16 mouse cellular contexts compared by ENCODE assay signal in genomic region chr14:116771671-116772070, GRCm38 (mm10).
"Had no signal": no experiment of that assay in that cellular context is flagged by ENCODE, and none has a peak within 500 bp of the region (broad histone marks: within the 10 kb centered on the region; RNA-seq: fewer than 3 reads in every experiment).

No protein-coding gene starts in this region.

- H3K27ac ChIP-seq: neural tube, embryonic 13.5 days; neural tube, embryonic 15.5 days; stomach, embryonic 15.5 days; stomach, postnatal 0 days had no signal

- H3K4me3 ChIP-seq: neural tube, embryonic 13.5 days; neural tube, embryonic 15.5 days; stomach, embryonic 15.5 days had no signal

- H3K9ac ChIP-seq: neural tube, embryonic 13.5 days; neural tube, embryonic 15.5 days; stomach, embryonic 15.5 days had no signal

- H3K9me3 ChIP-seq: neural tube, embryonic 13.5 days; neural tube, embryonic 15.5 days; stomach, embryonic 15.5 days had no signal

- DNase-seq: retina, postnatal 1 day; right cerebral cortex, adult 18-20 months; right cerebral cortex, postnatal 14 days; right cerebral cortex, postnatal 25 days; right cerebral cortex, postnatal 4 days; spleen, adult 18-20 months; thymus, adult 18-20 months; thymus, adult 2 months; thymus, postnatal 14 days; thymus, postnatal 25 days; thymus, postnatal 36 days; thymus, postnatal 4 days had no signal

- H3K4me2 ChIP-seq: neural tube, embryonic 13.5 days; neural tube, embryonic 15.5 days; stomach, embryonic 15.5 days had no signal

- H3K36me3 ChIP-seq: neural tube, embryonic 13.5 days; neural tube, embryonic 15.5 days; stomach, embryonic 15.5 days had no signal

- H3K4me1 ChIP-seq: neural tube, embryonic 13.5 days; neural tube, embryonic 15.5 days; stomach, embryonic 15.5 days had no signal

- H3K27me3 ChIP-seq: neural tube, embryonic 13.5 days; neural tube, embryonic 15.5 days; stomach, embryonic 15.5 days had no signal
